Mouse (Mus musculus) cerebellum, postnatal 10 days (tissue): ENCODE measurements around the gene Klhdc8a.
A peak's percentile ranks its signal among the peaks of the same experiment; 100 is the strongest.

Experiments used
- DNase-seq, 2 experiments: peaks; one replicate each; pipeline ENCODE4 v3.0.0; 2021; ENCODE audit warnings: mixed read lengths in 2 of 2

The Klhdc8a gene

GRCm38 (mm10) chr1:132319242-132319641 is 20.8 kb downstream of the Klhdc8a start:
- peak; percentile 89 to 95 for DNase-seq

GRCm38 (mm10) chr1:132321821-132322580 is 23.6 kb downstream of the Klhdc8a start:
- peak in 1 of 2 experiments; percentile 42 for DNase-seq

GRCm38 (mm10) chr1:132322711-132323542 is 24.5 kb downstream of the Klhdc8a start:
- peak; percentile 81 to 86 for DNase-seq

GRCm38 (mm10) chr1:132326777-132327176 is 28.4 kb downstream of the Klhdc8a start:
- peak; percentile 86 to 91 for DNase-seq

DNA sequence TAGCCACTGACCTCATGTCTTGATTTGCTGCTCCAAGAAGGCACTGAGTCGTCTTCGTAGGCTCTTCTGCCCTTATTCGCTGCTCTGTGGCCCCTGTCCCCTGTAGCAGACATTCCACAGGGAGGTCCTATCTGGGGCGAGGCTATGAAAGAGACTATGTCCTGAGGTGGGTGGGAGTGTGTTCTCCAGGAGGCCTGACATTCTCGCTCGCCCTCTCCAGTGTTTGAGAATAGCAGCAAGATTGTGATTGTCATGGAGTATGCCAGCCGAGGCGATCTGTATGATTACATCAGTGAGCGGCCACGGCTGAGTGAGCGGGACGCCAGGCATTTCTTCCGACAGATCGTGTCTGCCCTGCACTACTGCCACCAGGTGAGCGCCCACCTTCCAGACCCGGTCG is 29.1 kb downstream of the Klhdc8a start:
- no peak for DNase-seq

DNA sequence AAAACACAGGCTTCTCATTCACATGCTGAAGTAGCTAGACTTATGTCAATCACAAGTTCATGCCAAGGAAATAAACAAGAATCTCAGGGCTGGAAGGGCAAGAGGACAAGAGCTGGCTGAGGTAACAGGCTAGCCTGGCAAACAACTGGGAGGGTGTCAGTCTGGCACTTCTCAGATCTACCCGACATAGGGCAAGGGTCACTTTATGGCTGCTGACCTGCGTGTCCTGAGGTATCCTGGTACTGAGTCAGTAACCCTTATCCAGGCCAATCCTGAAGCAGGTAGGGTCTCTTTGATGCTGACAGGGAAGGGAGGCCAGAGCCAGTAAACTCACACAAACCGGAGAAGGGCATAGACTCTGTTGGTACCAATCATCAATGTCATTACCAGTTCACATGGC is 30.1 kb downstream of the Klhdc8a start:
- no peak for DNase-seq

DNA sequence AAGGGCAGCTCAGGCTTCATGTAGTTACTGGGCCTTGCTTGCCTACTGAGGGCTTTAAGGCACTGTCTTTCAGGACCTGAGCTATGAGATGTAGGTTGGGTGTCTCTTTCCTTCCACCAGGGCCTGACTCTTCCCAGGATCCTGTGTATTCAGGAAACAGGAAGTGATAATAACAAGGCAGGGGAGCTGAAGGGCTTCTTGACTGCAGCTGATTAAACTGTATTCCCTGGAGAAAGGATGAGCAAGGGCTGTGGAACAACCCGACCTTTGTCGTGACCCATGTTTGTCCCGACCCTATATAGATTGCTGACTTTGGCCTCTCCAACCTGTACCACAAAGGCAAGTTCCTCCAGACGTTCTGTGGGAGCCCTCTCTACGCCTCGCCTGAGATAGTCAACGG is 31.2 kb downstream of the Klhdc8a start:
- no peak for DNase-seq

GRCm38 (mm10) chr1:132330397-132330796 is 32.0 kb downstream of the Klhdc8a start:
- DNase-seq, result peak; percentile 75 to 77

DNA sequence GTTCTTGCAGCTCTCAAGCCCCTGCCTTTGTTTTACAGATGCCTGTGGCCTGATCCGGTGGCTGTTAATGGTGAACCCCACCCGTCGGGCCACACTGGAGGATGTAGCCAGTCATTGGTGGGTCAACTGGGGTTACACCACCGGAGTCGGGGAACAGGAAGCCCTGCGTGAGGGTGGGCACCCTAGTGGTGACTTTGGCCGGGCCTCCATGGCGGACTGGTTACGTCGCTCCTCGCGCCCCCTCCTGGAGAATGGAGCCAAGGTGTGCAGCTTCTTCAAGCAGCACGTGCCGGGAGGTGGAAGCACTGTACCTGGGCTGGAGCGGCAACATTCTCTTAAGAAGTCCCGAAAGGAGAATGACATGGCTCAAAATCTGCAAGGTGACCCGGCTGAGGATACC is 32.9 kb downstream of the Klhdc8a start:
- no peak for DNase-seq

DNA sequence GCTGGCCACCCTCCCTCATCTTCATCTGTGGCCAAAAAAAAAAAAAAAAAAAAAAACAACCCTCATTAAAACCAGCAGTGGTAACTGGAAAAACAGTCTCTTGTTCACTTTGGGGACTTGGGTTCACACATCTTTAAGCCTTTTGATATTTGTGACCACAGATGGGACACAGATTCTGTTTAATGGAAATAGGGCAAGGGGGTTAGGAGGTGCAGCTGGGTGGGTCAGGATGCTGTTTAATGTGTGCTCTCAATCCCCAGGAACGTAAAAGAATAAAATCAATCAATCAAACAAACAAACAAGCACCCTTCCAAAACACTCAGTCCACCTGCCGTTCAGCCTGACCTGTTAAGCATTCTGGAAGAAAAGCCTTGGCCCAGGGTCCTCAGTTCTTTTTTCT is 34.8 kb downstream of the Klhdc8a start:
- no peak for DNase-seq

DNA sequence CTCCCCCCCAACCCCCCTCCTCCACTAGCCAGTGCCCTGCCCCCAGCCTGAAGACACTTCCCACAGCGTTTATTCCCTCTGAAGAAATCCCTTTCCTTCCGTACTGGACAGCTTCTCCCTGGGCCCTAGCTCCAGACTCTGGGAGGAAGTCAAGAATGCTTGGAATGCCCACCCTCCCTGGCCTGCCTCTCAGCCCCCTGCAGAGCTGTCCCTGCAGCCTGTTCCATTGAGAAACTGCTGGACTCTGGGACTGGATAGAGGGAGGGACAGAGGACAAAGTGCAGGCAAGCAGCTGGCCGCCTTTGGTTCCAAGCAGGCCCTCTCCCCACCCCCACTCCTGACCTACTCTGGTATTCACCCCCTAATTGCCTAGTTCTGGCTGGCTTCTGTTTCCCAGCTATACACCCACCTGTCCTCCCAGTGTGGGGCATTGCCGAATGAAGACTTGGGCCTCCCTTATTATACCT is 35.3 kb downstream of the Klhdc8a start:
- peak in 1 of 2 experiments; percentile 59 for DNase-seq

DNA sequence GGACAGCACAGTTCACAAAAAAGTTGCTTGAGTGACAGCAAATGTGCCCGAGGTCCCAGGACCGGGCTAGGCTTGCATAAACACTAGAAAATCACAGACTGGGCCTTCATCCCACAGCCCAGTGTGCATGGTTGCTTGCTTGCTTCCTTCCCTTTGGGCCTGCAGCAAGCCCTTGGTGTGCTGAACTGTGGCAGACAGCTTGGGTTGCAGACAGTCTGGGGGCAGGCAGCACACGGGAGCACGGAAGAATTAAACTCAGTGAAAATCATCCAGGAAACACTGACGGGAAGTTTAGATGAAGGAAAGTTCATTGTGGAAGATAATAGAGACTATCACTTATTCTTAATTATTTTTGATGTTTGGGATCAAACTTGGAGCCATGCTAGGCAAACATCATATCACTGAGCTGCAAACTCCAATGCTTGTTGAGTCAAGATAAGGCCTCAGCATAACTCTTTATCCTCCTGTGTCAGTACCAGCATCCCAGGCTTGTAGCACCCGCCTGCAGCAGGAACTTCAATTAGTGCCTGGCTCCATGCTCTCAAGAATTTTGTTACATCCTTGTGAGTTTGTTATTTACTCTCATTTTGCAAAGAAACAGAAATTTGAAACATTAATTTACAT is 35.9 kb downstream of the Klhdc8a start:
- DNase-seq, result no peak

DNA sequence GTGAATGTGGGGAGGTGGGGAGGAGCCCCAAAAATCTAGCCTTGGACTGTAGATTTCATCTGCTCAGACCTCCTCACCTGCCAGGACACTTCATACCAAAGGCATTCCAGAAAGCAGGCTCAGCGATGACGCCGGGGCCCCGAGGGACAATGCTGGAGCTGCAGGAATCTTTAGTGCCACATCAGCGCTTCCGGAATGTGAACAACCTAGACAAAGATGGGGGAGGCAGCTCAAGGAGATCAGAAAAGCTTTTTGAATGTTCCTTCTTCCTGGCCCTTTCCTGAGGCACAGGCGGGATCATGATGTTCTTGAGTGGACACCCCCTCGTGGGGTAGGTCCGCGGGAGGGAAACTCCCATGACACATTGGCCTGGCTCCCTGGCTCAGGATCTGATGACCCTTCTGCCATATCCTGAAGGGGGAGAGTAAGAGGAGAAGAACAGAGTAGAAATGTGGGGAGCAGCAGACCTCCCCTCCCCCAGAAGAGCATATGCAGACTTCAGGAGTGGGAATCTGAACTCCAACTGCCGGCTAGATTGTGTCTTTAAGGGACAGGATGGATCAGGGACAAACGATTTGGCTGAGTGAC is 37.0 kb downstream of the Klhdc8a start:
- DNase-seq, result no peak

DNA sequence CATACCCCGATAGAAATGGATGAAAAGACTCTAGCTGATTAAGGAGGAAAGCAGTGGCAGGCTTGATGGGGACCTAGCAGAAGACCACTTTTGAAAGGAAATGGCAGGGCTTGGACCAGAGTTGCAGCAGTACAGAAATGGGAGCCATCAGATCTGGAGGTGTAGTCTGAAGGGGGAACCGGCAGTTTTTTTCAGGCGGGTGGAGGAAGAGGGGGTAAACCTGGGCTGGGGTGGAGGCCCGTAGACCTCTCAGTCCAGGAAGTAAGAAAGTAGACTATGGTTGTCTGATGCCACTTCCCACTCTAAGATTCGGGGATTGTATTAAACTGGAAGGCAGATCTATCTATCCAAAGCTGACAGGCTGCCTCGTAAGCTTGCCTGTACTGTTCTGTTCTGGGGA is 38.5 kb downstream of the Klhdc8a start:
- no peak for DNase-seq

- DNase-seq, result no peak
These were observed 39.7 kb downstream of the Klhdc8a start for GRCm38 (mm10) chr1:132338027-132338660.

DNA sequence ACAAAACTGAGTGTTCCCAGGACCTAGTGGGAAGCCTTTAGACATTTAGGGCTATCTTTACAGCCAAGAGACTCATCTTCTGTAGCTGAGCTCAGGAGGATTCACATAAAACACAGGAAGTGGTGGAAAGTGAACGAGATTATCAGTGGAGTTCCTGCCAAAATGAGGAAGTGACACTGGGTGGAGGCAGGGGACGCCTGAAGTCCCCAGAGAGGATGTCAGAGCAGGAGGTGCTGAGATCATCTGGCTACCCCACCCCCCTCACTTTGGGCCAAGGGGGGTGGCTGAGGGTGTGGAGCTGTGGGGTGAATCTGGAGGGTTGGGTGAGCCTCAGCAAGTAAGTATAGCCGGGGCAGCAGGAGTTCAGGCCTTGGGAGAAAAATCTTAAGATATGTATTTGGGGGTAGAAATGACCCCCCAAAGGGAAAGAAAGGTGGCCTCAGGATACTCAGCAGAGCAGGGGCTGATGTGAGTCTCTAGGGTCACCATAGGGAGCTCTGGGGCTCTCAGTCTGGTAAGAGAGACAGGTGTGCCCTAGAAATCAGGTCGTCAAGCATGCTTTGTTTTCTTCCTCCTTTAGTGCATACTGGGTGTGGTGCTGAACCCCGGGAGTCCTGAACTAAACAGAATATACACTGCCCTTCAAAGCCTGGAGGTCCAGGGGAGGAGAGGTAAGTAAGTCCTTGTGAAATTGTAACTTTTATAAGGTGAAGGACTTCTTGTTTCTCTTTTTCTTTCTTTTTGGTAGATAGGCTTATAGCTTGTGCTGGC is 43.5 kb downstream of the Klhdc8a start:
- no peak for DNase-seq

GRCm38 (mm10) chr1:132342518-132342917 is 44.1 kb downstream of the Klhdc8a start:
- no peak for DNase-seq

DNA sequence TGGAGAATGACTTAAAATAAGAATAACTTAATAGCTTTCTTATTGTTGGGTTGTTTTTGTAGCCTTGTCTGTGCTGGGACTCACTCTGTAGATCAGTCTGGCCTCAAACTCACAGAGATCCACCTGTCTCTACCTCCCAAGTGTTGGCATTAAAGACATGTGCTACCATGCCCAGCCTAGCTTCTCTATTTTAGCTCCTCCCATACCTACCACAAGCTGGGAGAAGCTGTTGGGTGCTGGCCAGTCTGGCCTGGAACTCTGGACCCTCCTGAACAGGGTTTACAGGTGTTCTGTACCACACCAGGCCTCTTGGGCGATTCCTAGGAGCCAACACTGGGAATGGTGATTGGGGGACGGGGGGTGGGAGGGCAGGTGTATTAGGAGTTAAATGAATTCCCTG is 44.8 kb downstream of the Klhdc8a start:
- DNase-seq, result no peak

GRCm38 (mm10) chr1:132343656-132344055 is 45.2 kb downstream of the Klhdc8a start:
- DNase-seq, result no peak

DNA sequence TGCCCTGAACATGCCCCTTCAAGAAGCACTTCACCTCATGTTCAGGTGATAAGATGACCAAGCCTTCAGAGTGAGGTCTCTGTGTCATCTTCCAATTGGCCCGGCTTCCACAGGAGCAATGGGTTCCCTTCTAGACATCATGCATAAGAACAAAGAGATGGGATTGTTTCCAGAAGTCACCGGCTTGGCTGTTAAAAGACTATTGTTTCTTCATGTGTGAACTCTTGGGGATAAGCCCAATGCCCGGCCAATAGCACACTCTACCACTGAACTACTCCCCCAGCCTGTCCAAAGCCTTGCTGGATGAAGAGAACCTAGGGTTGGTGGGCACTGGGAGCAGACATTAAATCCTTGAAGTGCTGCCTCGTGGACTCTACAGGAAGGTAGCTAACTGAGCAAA is 47.1 kb downstream of the Klhdc8a start:
- DNase-seq, result no peak

DNA sequence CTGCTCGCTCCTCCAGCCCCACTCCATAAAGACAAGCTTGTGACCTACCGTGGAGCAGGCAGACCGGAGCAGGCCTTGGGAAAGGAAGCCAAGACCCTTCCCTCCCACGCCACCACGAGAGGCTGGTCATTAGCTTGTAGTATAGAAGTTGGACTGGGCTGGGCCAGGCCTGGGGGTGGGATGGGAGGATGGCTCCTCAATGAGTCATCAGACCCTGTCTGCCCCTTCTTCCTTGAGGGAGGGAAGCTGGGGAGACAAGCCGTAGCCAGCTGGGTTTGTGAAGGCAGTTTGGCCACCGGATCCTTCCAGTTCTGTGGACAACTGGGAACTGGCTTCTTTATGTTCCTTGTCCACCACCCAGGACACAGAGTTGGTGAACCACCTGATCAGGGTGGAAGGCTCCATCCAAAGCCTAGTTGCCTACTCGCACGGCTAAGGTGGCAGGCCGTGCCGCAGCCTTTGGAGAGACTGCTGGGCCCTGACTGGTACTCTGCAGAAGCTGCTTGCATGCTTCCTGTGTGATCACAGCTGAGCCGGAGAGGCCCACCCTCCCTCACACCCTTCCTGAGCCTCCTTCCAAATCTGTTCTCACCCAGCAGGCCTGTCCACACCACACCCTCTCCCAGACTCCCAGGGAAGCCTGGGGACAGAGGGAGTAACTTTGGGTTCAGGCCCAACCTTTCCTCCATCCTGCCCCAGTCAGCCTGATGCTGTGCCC is 47.9 kb downstream of the Klhdc8a start:
- DNase-seq, result no peak
